In genomic region chr12:119357418-119358241, GRCm38 (mm10) we compare ENCODE assay signal across 12 mouse cellular contexts. TPM values are rescaled to one million over a fixed set of nuclear protein-coding genes. Genes with fewer than 3 reads are reported as not detected.
DNase-seq lines count a peak whose midpoint lies in the region; ATAC-seq lines count a peak whose summit lies in the region.
"Had no signal": no experiment of that assay in that cellular context is flagged by ENCODE, and none has a peak within 500 bp of the region (broad histone marks: within the 10 kb centered on the region; RNA-seq: fewer than 3 reads in every experiment).

No protein-coding gene starts in this region.

- no peak overlapping the region for H3K9ac ChIP-seq in limb, embryonic 11.5 days (ENCODE audit: low read length)
- no peak overlapping the region for H3K9ac ChIP-seq in embryonic facial prominence, embryonic 14.5 days (ENCODE audit: low read depth, low read length)
- H3K9ac ChIP-seq in hindbrain, embryonic 16.5 days (ENCODE audit: low read depth, low read length) = no peak overlapping the region
- H3K9ac ChIP-seq: liver, embryonic 12.5 days had no signal

- H3K4me2 ChIP-seq in limb, embryonic 11.5 days (ENCODE audit: low read depth, severe bottlenecking) = no peak overlapping the region
- no peak overlapping the region for H3K4me2 ChIP-seq in embryonic facial prominence, embryonic 14.5 days (ENCODE audit: low read depth, low read length)
- no peak overlapping the region for H3K4me2 ChIP-seq in hindbrain, embryonic 16.5 days (ENCODE audit: low read length)
- H3K4me2 ChIP-seq: liver, embryonic 12.5 days had no signal

- ATAC-seq in limb, embryonic 11.5 days (ENCODE audit: insufficient number of reproducible peaks, low FRiP score, low TSS enrichment, low read depth) = peak; percentile 62
- ATAC-seq in embryonic facial prominence, embryonic 14.5 days (ENCODE audit: low read depth) = peak; percentile 37; the same call in 1 of the 2 replicates
- peak; percentile 83 for ATAC-seq in hindbrain, embryonic 16.5 days
- ATAC-seq in megakaryocyte progenitor cell, adult 5-6 weeks (replicated peaks; ENCODE audit: poor library complexity) = peak; percentile 90
- no peak for ATAC-seq in cerebellum, adult (ENCODE audit: insufficient number of reproducible peaks, low FRiP score, low TSS enrichment)
- ATAC-seq: intestine, embryonic 16.5 days; liver, embryonic 12.5 days had no signal

- no peaks in the 10 kb centered on the region; the same call in 1 of the 2 replicates for H3K4me1 ChIP-seq in limb, embryonic 11.5 days (ENCODE audit: control insufficient read depth, insufficient read depth, low read length)
- peaks cover 8% of the 10 kb centered on the region; the same call in 1 of the 2 replicates for H3K4me1 ChIP-seq in limb, embryonic 10.5 days
- no peaks in the 10 kb centered on the region for H3K4me1 ChIP-seq in embryonic facial prominence, embryonic 14.5 days (ENCODE audit: control insufficient read depth, insufficient read depth, low read length)
- H3K4me1 ChIP-seq in hindbrain, embryonic 16.5 days (ENCODE audit: control insufficient read depth, insufficient read depth, low read depth, low read length) = no peaks in the 10 kb centered on the region
- H3K4me1 ChIP-seq: liver, embryonic 12.5 days had no signal

- no peak for DNase-seq in limb, embryonic 11.5 days (ENCODE audit: low spot score)
- DNase-seq in limb, embryonic 10.5 days (ENCODE audit: low spot score) = no peak
- peak; percentile 11 for DNase-seq in embryonic facial prominence, embryonic 14.5 days (ENCODE audit: low spot score)
- no peak for DNase-seq in adrenal gland, postnatal 14 days
- DNase-seq in MN1 (ENCODE audit: low spot score) = no peak
- DNase-seq: spleen, adult 18-20 months had no signal

- no peak overlapping the region for H3K27ac ChIP-seq in limb, embryonic 11.5 days (replicated peaks; ENCODE audit: low read depth, low read length)
- no peak overlapping the region for H3K27ac ChIP-seq in limb, embryonic 10.5 days
- no peak overlapping the region for H3K27ac ChIP-seq in embryonic facial prominence, embryonic 14.5 days (replicated peaks; ENCODE audit: low read depth, low read length)
- H3K27ac ChIP-seq in hindbrain, embryonic 16.5 days (ENCODE audit: low read depth, low read length) = no peak overlapping the region
- H3K27ac ChIP-seq: liver, embryonic 12.5 days had no signal

- H3K9me3 ChIP-seq in limb, embryonic 11.5 days (ENCODE audit: control insufficient read depth, low read length) = no peaks in the 10 kb centered on the region
- H3K9me3 ChIP-seq in limb, embryonic 10.5 days (replicated peaks) = no peaks in the 10 kb centered on the region
- H3K9me3 ChIP-seq in embryonic facial prominence, embryonic 14.5 days (ENCODE audit: control insufficient read depth, low read length) = no peaks in the 10 kb centered on the region
- H3K9me3 ChIP-seq in hindbrain, embryonic 16.5 days (ENCODE audit: control insufficient read depth, low read length) = no peaks in the 10 kb centered on the region
- H3K9me3 ChIP-seq: liver, embryonic 12.5 days had no signal

- H3K4me3 ChIP-seq in limb, embryonic 11.5 days (ENCODE audit: low read depth, low read length) = no peak overlapping the region
- no peak overlapping the region for H3K4me3 ChIP-seq in limb, embryonic 10.5 days
- H3K4me3 ChIP-seq in embryonic facial prominence, embryonic 14.5 days (ENCODE audit: low read depth, low read length) = no peak overlapping the region
- H3K4me3 ChIP-seq in hindbrain, embryonic 16.5 days (ENCODE audit: low read length) = no peak overlapping the region
- H3K4me3 ChIP-seq: liver, embryonic 12.5 days had no signal

- H3K36me3 ChIP-seq in limb, embryonic 11.5 days (ENCODE audit: control insufficient read depth, insufficient read depth, low read length) = no peaks in the 10 kb centered on the region
- H3K36me3 ChIP-seq in limb, embryonic 10.5 days = no peaks in the 10 kb centered on the region
- no peaks in the 10 kb centered on the region for H3K36me3 ChIP-seq in embryonic facial prominence, embryonic 14.5 days (ENCODE audit: control insufficient read depth, insufficient read depth, low read length)
- H3K36me3 ChIP-seq in hindbrain, embryonic 16.5 days (ENCODE audit: control insufficient read depth, insufficient read depth, low read length) = no peaks in the 10 kb centered on the region
- H3K36me3 ChIP-seq: liver, embryonic 12.5 days had no signal

- 50% methylated on average over 7 of the region's 7 CpGs for WGBS in limb, embryonic 11.5 days
- WGBS in limb, embryonic 10.5 days = 60% methylated on average over 7 of the region's 7 CpGs
- 36% methylated on average over 7 of the region's 7 CpGs for WGBS in embryonic facial prominence, embryonic 14.5 days
- WGBS in hindbrain, embryonic 16.5 days = 31% methylated on average over 7 of the region's 7 CpGs

- no peaks in the 10 kb centered on the region for H3K27me3 ChIP-seq in limb, embryonic 11.5 days (ENCODE audit: control insufficient read depth, insufficient read depth, low read length)
- H3K27me3 ChIP-seq in limb, embryonic 10.5 days (ENCODE audit: low read depth, poor library complexity, severe bottlenecking) = no peaks in the 10 kb centered on the region
- H3K27me3 ChIP-seq in embryonic facial prominence, embryonic 14.5 days (replicated peaks; ENCODE audit: control insufficient read depth, insufficient read depth, low read length) = no peaks in the 10 kb centered on the region
- no peaks in the 10 kb centered on the region for H3K27me3 ChIP-seq in hindbrain, embryonic 16.5 days (replicated peaks; ENCODE audit: control insufficient read depth, insufficient read depth, low read length)
- H3K27me3 ChIP-seq: liver, embryonic 12.5 days had no signal

RNA-seq across cellular contexts. Expression of gene Macc1, which starts 43.6 kb away (rescaled TPM):
- 0.61 and 1.2 TPM in 2 replicates for polyA plus RNA-seq in limb, embryonic 11.5 days (2014; fragmentation: Nextera tagmentation; extraction: Ambion mirVana)
- polyA plus RNA-seq in limb, embryonic 10.5 days (2016; fragmentation: Nextera tagmentation; extraction: Ambion mirVana) = 0.21 and 0.59 TPM in 2 replicates
- polyA plus RNA-seq in embryonic facial prominence, embryonic 14.5 days (2014; fragmentation: Nextera tagmentation; extraction: Ambion mirVana) = 1.6 and 1.8 TPM in 2 replicates
- not detected in 2 replicates for polyA plus RNA-seq in hindbrain, embryonic 16.5 days (2015; fragmentation: Nextera tagmentation; extraction: Ambion mirVana)
- total RNA-seq in megakaryocyte progenitor cell, adult 5-6 weeks (2015) = not detected in 2 replicates
- not detected in 2 replicates for total RNA-seq in megakaryocyte progenitor cell, adult 5-6 weeks (2017)
- 0.11 and 0.19 TPM in 2 replicates for total RNA-seq in adrenal gland, postnatal 14 days (2021)
- total RNA-seq: heart, adult 18-20 months had no signal
